Mouse (Mus musculus): ENCODE data around the gene Olfr1282.
"Not testable (repeated sequence)": the region's sequence is repeated elsewhere in the genome, so short reads cannot be mapped to it uniquely, and the experiment has no call there.

Olfr1282 gene

DNA sequence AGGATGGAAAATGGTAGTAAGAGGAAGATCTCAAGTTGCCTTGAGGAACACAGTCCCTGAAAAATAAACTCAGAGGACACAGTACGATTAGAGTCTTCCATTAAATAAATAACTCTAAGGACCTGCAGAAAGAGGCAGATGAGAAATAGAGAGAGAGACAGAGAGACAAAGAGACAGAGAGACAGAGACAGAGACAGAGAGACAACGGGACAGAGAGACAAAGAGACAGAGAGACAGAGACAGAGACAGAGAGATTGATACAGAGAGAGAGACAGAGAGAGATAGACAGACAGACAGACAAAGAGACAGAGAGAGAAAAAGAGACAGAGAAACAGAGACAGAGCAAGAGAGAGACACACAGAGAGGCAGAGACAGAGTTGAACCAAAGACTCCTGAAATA is at the start of gene Olfr1282:
Gene Olfr1282, minus strand, starts transcription at position 101 of the 400 bp plus-strand sequence.
- DNase-seq (ENCODE audit: low spot score): no peak

DNA sequence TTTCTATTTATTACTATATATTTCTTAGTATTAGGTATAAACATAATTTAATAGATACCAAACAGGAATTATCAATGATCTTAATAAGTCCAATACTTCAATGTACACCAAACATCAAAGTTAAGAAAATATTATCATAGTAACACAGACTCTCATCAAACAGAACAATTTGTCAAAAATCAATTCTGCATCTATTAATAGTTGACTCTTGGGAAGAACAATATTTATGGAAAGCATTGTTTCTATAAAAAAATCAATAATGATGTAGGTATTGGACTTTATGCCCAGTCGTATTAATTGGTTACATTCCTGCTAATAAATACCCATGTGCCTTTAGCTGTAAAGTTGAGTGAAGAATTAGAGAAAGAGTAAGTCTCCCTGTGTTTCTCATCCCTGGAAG is 39.3 kb upstream of the Olfr1282 start, which contains the start of gene Olfr1284:
Gene Olfr1284, plus strand, starts transcription at position 301 of the 400 bp plus-strand sequence.
- DNase-seq (ENCODE audit: low spot score): no peak

DNA sequence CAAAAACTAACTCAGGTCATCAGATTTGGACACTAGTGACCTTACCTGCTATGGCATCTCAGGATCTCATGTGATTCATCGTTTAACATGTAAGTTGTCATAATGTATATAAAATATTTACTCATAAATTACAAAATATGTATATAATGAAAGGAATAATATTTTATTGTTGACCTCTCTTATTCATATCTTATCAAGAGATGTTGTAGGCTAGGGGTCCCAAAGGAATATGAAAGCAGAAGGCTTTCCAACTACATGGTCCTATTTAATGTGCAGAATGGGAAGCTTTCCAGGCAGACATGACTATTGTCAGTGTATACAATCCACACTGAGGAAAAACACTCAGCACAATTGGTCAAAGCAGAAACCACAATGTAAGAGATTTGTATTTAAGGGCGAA is 30.6 kb upstream of the Olfr1282 start, which contains the start of gene Olfr1283:
Gene Olfr1283, plus strand, starts transcription at position 301 of the 400 bp plus-strand sequence.
- no peak for DNase-seq (ENCODE audit: low spot score)

DNA sequence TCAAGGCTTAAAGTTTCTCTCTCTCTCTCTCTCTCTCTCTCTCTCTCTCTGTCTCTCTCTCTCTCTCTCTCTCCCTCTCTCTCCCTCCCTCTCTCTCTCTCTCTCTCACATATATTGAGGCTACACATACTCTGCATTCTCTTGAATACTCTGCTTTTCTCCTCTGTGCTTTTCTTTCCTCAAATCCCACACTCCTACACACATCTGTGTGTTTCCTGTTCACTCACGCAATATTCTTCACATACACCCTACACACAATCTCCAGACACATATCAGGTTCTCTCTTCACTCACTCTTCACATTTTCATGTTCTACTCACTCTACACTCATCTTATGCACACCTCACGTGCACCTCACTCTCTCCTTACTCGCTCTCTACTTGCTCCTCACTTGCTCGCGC is 2.2 kb downstream of the Olfr1282 start:
- DNase-seq (ENCODE audit: low spot score): not testable (repeated sequence)

DNA sequence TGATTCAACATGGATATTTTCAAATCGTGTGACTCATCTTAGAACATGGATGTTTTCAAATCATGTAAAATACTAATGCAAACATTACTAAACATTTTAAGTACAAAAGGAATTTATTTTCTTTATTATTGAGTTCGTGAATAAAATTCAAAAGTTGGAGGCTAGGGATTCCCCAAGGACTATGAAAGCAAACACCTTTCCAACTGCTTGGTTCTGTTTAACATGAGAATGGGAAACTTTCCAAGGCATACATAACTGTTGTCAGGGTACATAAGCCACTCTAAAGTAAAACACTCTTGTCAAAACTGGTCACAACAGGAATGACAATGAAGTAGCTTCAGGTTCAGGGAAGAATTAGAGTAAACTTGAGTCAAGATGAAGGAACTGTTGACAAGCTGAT is 9.7 kb downstream of the Olfr1282 start, which contains the start of gene Olfr1281:
Gene Olfr1281, plus strand, starts transcription at position 301 of the 400 bp plus-strand sequence.
- no peak for DNase-seq (ENCODE audit: low spot score)

DNA sequence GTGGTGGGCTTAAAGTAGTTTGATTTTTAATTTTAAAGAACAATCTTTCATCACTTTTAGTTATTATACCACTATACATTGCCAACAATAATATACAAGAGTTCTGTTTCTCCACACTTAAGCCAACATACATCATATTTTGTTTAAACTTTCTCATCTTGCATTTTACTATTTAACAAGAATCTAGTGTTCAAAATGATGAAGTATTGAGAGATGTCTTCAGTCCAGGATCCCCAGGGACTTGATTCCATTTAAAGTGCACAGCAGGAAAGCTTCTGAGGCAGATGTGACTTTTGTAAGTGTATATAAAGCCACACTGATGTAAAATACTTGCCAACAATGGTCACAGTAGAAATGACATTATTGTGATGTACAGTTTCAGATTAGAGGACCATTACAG is 22.2 kb downstream of the Olfr1282 start, which contains the start of gene Olfr1280:
Gene Olfr1280, plus strand, starts transcription at position 301 of the 400 bp plus-strand sequence.
- DNase-seq (ENCODE audit: low spot score): no peak

DNA sequence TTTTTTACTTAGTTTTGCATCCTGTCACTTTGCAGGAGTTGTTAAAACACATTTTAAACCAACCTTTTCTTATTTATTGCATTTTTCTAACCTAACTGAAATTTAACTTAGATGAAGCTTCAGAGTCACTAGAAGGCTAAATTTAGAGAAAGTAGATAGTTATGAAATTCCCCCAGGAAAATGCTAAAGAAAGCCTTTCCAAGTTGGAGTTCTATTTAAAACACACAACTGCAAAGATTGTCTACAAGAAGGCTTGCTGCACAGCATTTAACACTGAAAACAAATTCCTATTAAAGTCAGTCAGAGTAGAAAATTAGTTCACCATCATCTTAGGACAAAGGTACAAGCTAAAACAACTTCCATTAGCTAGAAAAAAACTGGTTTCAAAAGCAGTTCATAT is 35.5 kb downstream of the Olfr1282 start, which contains the start of gene Olfr1279:
Gene Olfr1279, plus strand, starts transcription at position 262 of the 400 bp plus-strand sequence.
- DNase-seq (ENCODE audit: low spot score): no peak

DNA sequence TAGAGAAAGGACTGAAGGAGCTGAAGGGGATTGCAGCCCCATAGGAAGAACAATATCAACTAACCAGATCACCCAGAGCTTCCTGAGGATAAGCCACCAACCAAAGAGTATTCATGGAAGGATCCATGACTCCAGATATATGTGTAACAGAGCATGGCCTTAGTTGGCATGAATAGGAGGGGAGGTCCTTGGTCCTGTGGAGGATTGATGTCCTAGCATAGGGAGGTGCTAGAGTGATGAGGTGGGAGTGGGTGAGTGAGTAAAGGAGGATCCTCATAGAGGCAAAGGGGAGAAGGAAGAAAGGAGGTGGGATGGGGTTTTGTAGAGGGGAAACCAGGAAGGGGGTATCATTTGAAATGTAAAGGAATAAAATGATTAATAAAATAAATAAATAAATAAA is 37.3 kb downstream of the Olfr1282 start:
- no peak for DNase-seq (ENCODE audit: low spot score)

DNA sequence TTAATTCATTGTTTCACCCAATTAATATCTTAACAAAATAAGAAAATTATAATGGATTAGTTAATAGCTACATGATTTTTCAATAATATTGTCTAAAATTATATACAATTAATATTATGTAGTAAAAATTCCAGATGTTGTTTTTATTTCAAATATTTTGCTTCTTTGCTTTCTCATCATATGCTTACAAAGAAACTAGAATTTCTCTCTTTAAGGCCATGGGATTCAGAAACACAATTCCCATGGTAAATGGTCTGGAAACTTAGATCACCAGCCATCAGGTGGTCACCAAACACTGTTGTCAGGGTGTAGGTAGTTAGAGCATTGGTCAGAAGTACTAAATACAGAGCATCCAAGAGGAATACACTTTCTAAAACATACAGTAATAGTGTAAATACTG is 46.0 kb downstream of the Olfr1282 start, which contains the start of gene Olfr1278:
Gene Olfr1278, plus strand, starts transcription at position 301 of the 400 bp plus-strand sequence.
- no peak for DNase-seq (ENCODE audit: low spot score)

Data from embryo, embryonic 10 days (tissue).